Mouse (Mus musculus) hematopoietic stem cell, adult 5-6 weeks (primary cell): ENCODE data around the gene Tmtc1. TPM values are rescaled to one million over a fixed set of nuclear protein-coding genes. Genes with fewer than 3 reads are reported as not detected.

ENCODE experiments used
- ATAC-seq, 2 experiments: fragments of 125-278 bp in 1 of 2; replicated peaks in 1 of 2; 2 replicates each; pipeline ENCODE4 v1.8.0; 2016 to 2017; ENCODE audit warnings: inconsistent platforms in 2 of 2, mild to moderate bottlenecking in 2 of 2, moderate number of reproducible peaks in 2 of 2, low read depth in 1 of 2, moderate TSS enrichment in 1 of 2; ENCODE audit not compliant: low FRiP score in 2 of 2, poor library complexity in 2 of 2, severe bottlenecking in 2 of 2, insufficient read depth in 1 of 2, low TSS enrichment in 1 of 2
- total RNA-seq: library from RNA; stranded (forward); fragments of 172-1452, 232-1000 nt; gene quantifications from 2 replicates; pipeline ENCODE4 v1.2.3, GENCODE M21; 2017

The Tmtc1 gene
- total RNA-seq, 1 experiment from 2014 or later: 0.55 TPM

DNA sequence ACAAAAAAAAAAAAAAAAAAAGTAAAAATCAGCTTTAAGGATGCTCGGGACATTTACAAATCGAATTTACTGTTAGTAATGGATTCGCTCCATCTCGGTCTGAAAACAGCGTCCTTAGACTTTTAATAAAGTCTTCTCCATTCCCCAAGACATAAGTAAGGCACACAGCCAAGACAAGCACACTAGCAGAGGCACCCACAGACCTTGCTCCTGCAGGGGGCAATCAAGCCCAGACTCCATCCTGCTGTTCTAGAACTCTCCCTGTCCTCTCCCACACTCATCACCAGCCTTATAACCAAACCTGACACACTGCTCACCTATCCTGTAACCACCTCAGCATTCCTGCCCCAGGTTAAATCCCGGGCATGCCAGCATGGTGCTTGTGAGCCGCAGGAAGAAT is 52.9 kb downstream of the Tmtc1 start:
- no peak for ATAC-seq

DNA sequence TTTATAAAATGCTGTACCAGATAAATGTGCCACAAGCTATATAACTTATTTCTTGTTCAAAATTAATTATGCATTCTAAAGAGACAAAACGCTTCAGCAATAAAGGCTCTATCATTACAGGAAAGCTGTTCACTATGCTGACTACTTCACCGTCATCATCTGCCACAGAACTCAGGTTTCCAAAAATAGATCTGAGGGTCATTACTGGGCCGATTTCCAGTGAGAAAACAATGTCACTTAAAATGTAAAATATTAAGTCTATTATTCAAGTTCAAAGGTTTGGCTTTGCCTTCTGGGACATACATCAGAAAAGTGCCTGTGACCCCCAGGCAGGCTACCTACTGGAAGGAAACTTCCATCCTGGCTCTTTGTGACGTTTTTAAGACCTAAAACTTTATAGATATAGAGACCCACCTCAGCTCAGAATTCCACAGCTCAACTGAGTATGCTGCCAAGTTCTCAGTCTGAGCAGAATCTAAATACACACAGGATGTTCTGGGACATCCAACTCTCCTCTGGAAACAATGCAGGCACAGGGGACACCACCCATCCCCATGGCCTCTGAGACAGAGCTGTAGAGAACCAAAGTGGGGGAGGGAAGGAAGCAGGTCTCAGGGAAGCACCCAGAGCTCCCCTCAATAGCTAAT is 53.4 kb downstream of the Tmtc1 start:
- no peak for ATAC-seq

DNA sequence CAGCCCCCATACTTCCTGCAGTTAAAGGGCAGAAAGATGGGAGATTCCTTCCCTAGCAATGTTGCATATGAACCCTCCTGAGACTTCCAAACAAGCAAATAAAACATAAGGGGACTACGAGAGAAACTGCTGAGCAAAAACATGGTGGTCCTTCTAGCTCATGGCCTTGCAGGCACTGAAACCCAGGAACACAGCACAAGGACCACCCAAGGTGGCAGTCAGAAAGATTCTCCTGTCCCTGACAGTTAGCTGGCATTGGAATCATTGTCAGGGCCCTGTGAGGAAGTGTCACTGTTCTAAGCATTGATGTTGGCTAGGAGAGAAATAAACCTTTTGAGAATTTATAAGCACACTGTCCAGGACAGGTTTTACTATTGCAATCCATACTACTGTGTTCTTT is 56.2 kb downstream of the Tmtc1 start:
- ATAC-seq: no peak

DNA sequence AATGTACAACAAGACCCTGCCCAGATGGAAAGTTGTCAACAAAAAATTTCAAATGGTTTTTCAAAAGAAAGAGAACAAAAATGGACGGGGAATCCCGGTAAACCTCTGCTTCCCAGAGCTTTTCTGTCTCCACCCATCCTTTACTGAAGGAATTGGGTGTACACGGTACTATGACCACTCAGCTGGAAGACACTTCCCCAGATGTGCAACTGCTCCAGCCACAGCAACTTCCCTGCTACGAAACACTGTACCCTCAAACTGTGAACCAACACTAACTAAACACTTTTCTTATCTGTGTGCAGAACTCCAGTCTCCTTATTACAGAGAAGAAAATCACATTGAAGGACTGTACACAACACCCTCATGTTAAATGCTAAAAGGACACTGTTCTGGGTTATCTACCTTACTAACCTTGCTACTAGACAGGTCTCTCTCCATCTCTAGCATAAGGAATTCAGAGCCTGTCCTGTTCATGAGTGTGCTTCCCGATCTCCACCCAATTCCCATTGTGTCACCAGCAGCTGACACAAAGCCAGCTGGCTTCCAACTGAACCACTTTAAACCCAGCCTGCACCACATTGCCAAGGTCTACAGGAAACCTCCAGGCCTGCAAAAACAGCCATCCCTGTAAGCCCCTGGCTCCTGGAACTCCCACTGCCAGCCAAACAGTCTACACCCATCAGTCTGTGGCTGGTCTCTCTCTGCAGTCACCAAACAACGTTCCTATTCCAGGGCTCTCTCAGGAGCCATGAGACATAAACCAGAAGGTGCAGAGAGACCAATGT is 59.9 kb downstream of the Tmtc1 start:
- no peak for ATAC-seq

DNA sequence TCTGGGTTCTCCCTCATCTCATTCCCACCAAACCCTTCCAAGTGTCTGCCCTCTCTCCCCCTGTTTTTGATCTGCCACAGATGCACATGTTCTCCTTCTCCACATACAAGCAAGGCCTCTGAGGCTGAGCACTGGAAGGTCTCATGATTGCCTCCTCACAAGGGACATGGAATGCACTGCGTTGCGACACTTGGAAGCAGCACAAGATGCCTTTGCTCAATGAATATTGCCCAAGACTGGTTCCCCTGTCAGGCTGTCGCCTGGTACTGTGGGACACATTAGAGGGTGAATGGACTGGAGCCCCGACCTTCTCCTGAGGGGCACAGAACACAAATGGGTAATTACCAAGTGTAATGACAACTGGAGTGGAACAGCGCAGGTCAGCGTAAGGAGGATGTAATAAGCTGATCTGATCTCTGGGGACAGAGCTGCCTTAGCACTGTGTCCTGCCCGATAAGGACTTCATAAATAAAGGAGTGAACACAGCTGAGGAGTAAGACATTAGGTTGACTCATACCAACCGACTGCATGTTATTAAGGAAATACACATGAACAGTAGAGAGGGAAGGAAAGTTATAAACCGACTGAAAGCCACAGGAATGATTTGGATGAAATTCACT is 62.9 kb downstream of the Tmtc1 start:
- peak in 1 of 2 experiments; percentile 77; a peak in 1 of 4 replicates for ATAC-seq

DNA sequence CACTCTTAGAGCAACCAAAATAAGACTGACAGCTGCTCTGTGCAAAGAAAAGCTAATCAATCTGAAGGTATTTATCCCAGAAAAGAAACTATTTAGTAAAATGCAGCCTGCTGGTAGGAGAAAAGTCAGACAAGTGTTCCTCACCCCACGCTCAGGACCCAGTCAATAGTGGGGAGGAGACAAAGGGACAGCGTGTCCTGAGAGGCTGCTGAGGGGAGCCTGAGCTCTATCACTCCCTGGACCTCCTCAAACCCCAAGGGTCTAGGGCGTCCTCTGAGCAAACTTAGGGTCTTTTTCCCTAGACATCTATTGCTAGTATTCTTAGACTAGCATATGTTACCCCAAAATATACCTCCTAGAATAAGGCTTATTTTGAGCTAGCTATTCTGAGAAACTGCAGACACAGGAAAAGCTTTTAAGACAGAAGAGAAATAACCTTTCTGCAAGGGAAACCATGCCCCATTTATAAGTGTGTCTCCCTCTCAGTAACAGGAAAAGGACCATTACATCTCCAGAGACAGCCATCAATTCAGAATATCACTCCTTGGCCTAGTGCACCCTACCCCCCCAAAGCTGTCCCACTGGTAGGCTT is 68.5 kb downstream of the Tmtc1 start:
- ATAC-seq: no peak

DNA sequence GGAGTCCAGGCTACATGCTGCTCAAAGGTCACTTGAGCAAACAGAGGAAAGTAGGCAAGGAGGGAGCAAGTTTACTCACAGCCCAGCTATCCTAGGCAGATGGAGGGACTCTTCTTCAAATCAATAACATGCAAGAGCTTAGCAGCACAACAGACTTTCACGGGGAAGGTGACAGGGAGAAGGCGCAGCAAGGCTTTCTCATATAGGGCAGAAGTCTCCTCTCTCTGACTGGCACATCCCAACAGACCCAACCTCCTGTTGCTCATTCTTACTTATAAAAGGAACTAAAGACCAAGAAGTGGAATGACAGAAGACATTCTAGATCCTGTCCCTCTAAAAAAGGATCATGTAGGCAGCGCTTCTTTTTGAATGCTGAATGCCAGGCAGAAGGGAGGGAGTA is 69.2 kb downstream of the Tmtc1 start:
- no peak for ATAC-seq

DNA sequence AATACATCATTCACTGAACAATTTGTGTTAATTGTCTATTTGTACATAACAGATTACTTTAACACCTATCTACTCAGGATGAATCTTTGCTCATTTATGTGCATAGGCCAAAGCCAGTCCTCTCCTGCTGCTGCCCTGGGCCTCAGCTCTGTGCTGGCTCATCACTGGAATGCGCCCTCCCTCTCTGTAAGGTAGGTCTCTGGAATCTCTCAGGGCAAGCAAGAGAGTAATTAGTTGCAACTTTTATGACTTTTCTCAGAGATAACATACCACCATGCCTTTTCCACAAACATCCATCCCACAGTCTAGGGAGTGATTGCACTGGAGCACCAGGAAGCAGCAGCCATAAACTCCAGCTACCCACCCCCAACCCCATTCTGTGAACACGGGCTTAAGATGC is 70.7 kb downstream of the Tmtc1 start:
- no peak for ATAC-seq

DNA sequence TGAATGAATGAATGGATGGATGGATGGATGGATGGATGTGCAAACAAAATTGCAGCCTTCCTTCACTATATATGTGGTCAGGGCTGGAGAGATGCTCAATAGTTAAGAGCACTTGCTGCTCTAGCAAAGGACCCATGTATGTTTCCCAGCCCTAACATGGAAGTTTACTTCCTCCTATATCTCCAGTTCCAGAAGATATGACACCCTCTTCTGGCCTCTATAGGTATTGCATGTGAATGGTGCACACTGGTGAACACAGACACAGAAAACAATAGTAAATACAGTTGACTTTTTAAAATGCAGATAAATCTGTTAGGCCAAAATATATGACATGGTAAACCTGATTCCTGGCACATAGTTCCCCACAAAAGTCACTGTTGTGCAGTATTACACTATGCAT is 73.0 kb downstream of the Tmtc1 start:
- no peak; a peak in 1 of 4 replicates for ATAC-seq

DNA sequence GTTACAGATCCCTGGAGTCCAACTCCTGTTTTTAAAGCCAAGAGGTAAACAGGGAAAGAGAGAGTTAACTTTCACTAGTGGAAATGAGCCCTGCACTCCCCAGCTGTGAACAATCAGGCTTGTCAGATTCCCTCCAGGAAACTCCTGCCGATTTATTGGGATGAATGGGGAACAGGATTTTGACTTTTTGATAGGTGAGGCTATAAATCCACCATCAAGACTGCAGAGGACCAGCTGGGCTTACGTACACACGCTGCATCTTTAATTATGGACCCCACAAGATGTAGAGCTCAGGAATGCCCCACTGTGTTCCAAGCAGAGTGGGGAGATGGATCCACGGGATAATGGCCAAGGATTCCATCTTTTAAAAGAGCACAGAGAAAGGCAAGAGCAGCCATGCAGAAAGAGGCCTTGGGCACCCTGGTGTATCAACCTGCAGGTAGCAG is 77.1 kb downstream of the Tmtc1 start:
- ATAC-seq: no peak

DNA sequence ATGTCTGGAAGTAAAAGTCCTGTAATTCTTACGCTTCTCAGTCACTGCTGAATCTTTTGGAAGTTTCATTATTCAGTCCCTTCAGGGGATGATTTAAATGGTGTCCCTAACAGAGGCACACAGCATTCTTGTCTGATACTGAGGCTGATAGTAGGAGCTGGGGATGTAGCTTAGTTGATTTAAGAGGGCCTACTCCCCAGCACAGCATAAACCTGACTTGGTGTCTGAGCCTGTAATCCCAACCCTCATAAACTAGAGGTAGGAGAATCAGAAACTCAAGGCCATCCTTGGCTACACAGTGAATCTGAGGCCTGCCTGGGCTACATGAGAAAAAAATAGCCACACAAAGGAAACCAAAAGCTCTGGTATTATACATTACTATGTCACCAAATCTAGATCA is 77.6 kb downstream of the Tmtc1 start:
- ATAC-seq: no peak

DNA sequence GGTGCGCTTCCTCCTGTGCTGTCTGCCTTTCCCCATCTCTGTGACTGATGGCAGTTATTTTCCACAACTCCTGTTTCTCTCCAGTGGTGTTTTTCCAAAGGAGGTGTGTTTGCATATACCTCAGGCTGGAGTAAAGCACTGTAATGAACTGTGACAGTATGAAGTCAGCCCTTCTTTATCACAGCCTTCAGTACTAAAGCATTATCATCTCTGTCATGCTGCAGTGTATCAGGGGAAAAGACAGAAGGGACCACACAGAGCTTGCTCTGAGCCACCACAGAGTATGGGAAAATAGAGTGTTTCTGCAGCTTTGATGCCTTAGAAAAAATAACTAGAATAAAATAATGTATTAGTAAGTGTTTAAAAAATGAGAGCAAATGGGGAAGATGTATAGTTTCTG is 81.0 kb downstream of the Tmtc1 start:
- no peak for ATAC-seq

DNA sequence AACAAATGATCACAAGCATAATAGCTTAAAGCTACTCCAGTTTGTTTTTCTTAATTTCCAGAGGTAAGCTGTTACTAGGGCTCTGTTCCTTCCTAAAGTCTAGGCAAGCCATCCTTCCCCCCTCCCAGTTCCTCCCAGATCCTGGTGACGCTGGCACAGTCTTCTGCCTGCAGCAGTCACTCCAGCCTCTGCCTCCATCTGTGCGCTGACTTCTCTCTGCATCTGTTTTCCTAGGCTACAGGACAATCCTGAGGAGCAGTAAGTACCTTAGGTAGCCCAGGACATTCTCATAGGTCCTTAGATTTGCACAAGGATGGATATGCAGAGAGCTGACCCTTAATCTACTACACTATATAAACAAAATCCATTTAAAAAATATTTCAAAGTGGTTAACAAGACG is 81.7 kb downstream of the Tmtc1 start:
- ATAC-seq: no peak

DNA sequence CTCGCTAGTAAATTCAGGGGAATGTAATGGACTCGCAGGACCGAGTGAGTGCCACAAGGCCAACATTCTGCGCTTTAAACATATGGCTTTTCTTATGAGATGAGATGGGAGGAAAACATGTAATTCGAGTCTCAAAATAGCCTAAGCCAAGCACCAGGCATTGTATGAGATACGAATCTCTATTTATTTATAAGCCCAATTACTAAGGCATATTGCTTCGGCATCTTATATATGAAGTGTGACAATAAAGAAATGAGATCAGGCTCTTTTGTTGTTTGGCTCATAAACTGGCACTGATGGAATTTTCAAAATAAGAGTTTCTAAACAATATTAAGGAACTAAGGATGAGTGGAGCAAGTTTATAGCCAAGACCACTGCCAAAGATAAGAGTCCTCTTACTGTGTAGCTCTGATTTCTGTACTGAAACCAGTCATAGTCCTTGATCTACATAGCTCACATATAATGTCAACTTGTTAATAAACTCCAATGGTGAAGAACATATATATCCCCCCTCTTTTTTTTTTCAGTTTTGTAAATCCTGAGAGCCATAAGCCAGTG is 84.8 kb downstream of the Tmtc1 start:
- ATAC-seq: no peak

DNA sequence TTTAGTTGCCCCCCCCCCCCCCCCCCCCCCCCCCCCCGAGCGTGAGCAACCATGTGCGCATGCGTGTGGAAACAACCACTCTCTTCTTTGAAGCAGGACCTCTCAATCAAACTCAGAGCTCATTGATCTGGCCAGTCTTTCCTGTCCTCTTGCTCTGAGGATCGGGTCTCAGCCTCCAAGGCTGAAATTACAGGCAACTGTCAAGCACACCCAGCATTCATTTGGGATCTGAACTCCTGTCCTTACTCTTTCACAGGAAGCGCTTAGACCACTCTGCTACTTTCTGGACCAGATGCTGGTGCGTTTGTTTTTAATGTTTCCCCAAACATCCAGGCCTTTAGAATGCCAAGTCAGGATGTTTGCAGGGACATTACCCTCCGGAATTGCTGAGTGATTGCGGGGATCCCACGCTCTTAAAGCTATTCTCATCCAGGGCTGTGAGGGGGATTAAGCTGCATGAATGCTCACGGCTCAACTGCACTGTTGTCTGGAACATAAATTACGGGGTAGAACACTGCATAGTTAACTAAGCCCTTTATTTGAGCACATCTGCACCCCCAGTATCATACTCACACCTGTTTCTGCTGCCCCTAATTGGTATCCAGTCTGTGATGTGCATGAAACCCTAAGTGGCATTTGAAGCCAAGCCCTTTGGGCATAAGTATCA is 85.5 kb downstream of the Tmtc1 start:
- no peak for ATAC-seq

DNA sequence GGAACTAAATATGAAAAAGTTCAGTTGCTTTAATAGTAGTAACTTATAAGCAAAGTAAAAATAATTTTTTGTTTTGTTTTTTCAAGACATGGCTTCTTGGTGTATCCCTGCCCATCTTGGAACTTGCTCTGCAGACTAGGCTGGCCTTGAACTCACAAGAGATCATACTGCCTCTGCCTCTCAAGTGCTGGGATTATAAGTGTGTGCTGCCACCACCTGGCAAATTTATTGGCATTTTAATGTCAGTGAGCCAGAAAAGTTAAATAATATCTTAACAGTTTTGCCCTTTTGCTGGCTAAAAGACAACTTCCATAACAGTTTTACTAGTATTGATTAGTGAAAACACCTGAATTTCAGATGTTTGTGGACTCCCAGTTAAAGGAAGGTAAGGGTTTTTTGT is 88.0 kb downstream of the Tmtc1 start:
- ATAC-seq: no peak
